Mouse (Mus musculus) monocyte, adult 2 months (primary cell): ENCODE results near the gene Ikbip.

Experiments used
- DNase-seq, 2 experiments: peaks; one replicate each; pipeline ENCODE4 v3.0.0; 2022; ENCODE audit warnings: low spot score in 2 of 2, low read depth in 1 of 2

Gene Ikbip

GRCm38 (mm10) chr10:91116958-91117357 lies 34.2 kb downstream of the Ikbip start:
- no peak for DNase-seq

DNA sequence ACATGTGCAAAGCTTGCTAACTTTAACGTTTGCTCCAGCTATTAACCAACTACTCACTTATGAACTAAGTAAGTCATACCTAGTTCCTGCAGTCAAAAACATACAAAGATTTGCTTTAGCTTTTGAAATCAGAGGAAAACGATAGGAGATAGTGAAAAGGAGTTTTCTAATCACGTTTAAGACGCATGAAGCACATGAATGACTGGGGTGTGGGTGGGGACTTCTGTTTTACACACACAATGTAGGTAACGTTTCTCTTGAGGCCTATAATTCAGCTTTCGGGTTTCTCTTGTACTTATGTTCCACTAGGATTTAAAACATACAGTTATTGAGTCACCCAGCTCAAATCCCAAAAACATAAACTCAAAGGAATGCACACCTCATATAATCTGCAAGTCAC lies 39.9 kb downstream of the Ikbip start:
- no peak for DNase-seq

DNA sequence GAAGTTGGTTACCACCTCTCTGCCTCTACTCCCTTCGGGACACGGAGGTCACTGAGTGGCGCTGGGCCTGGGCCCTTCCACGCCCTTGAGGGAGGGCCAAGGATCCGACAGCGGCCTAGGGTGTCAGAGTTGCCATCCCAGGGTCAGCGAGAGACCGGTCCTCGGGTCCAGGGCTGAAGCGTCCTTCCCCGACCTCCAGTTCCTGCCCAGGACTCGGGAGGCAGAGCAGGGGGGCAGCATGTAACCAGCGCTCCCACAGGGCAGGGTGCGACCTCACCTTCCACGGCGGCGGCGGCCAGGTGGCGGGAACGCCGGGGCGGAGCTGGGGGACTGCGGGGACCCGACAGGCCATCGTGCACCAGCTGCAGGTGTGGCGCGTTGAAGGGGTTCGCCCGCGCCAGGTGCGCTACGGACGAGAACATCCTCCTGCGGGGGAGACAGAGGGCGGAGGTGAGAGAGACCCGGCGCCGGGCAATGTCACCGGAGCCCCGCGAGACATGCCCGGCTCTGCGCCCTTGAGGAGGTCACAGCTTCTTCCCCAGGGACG lies 40.6 kb downstream of the Ikbip start:
- DNase-seq = peak in 1 of 2 experiments; percentile 28

GRCm38 (mm10) chr10:91123828-91124822 lies 41.4 kb downstream of the Ikbip start, which contains the start of gene Slc25a3:
TSS of gene Slc25a3 (minus strand) at chr10:91124059.
- DNase-seq = peak; percentile 93 to 97

GRCm38 (mm10) chr10:91126618-91127355 lies 44.0 kb downstream of the Ikbip start:
- DNase-seq = no peak

- no peak for DNase-seq
These were observed 44.7 kb downstream of the Ikbip start for GRCm38 (mm10) chr10:91127395-91127794.

DNA sequence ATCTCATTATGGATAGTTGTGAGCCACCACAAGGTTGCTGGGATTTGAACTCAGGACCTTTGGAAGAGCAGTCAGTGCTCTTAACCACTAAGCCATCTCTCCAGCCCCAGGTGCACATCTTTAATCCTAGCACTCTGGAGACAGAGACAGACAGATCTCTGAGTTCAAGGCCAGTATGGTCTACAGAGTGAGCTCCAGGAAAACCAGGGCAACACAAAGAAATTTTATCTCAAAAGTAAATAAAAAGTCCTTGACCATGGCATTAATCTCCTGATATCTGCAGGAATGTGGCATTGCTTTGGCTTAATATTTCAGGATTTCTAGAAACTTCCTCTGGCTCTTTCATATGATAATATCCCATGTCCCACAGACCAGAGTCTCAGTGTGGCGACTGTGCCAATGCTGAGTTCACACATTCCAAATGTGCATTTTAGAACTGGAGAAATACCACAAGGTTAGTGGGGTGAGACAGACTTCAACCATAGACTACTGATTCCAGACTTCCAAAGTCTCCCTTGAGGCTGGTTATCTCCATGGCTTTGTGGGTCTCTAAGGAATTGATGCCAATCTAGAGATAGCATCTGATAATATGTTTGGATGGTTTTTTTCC lies 45.9 kb downstream of the Ikbip start:
- DNase-seq = no peak

DNA sequence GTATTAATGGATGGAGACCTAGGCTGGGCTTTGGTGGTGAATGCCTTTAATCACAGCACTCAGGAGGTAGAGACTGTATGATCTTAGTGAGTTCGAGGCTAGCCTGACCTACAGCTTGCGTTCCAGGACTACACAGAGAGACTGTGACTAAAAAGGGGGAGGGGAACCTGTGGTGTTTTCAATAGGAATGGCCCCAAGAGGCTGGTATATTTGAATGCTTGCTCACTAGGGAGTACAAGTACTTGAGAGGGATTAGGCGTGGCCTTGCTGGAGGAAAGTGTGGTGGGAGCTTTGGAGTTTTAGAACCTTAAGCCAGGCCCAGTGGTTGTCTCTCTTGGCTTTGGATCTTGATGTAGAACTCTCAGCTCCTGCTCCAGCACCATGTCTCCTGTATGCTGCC lies 48.1 kb downstream of the Ikbip start:
- DNase-seq = no peak

- DNase-seq = no peak
These were observed 48.8 kb downstream of the Ikbip start for GRCm38 (mm10) chr10:91131565-91131964.

DNA sequence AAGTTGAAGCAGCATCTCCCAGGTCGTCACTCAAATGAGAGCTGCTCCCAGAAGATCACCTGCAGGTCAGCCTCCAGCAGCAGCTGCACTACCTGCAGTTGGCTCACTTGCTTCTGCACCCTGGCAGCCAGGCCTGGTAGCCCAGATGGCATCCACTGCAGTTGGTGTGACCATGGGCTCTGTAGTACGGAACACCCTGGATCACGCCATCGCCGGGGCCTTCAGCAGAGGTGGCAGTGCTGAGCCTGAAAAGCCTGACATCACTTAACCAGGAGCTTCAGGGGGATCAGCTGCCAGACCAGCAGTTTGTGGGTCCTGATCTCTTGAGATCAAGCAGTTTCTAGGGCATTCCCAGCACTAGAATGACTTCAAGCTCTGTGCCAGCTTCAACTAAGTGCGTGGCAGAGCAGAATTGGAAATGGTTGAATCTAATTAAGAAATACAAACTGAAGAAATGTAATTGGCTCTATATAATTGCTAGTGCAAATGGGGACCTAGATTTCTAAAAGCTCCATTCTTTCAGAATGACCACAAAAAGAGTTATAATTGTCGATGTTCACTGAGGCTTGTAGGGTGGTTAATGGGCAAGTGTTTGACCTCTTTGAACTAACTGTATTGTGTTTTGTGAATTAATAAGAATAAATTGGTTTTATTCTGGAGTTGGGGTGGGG lies 52.7 kb downstream of the Ikbip start:
- DNase-seq = no peak

DNA sequence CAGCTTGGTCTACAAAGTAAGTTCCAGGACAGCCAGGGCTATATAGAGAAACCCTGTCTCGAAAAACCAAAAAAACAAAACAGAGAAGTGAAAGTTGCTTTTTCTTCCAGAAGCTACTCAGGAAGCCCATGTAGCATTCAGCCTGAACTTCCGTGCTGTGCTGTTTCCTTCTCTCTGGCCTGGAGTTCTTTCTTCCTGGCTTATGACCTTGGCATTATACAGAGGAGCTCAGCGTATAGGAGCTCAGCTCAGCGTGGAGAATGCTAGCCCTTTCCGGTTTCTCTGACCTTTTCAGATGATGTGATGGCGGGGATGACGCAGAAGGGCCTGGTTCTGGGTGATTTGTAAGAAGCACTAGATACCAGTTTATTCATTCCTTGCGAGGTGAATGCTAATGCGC lies 54.7 kb downstream of the Ikbip start:
- peak in 1 of 2 experiments; percentile 14 for DNase-seq

GRCm38 (mm10) chr10:91138317-91138716 lies 55.6 kb downstream of the Ikbip start:
- DNase-seq = peak; percentile 21 to 44

- DNase-seq = no peak
These were observed 56.5 kb downstream of the Ikbip start for GRCm38 (mm10) chr10:91139148-91139766.

- no peak for DNase-seq
These were observed 58.8 kb downstream of the Ikbip start for GRCm38 (mm10) chr10:91141564-91141963.

- no peak for DNase-seq
These were observed 60.0 kb downstream of the Ikbip start for GRCm38 (mm10) chr10:91142654-91143191.

DNA sequence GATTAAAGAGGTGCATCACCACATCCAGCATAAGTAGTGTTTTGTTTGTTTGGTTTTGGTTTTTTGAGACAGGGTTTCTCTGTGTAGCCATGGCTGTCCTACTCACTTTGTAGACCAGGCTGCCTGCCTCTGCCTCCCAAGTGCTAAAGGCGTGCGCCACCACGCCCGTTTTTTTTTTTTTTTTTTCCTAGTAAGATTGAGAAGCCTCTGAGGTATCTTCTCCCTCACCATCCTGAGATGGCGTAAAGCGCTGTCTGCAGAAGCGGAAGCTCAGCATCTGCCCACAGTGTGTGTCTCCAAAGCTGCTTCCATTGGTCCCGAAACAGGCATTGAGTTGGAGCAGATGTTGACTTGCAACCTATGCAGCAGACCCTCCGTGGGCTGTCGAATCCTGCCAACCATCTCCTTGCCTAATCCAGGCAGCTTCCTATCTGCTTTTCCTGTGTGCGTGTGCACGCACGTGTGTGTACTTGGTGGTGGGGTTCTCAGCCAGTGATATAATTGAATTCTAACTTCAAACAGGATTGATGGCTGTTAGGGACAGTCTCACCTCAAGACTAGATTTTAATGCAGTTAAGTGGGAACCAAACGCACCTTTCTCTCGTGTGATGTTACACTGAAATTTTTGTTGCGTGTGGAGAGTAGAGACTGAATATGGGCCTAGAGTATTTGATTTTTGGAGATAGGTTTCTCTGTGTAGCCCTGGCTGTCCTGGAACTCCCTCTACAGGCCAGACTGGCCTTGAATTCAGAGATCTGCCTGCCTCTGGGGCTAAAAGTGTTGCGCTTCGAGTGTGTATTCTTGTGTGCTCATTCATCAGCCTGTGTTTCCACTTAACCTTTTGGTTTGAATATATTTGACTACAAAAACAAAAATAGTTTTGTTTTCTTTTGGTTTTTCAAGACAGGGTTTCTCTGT lies 60.8 kb downstream of the Ikbip start:
- no peak for DNase-seq

DNA sequence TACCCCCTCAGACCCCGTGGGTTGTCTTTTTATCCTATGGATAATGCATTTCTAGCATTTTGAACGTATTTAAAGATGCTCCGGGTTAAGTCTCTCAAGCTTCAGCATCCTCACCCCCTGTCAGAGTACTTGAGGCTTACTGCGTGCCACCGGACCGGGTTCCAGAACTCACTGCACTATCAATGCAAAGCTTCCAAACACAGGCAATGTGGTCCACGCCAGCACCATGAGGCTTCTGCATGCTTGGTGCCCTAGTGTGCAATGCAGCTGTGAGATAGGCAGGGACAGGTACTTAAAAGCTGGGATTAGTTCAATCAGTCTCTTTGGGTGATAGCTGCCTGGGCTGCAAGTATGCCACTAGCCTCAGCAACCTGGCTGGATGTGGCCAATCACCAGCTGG lies 62.7 kb downstream of the Ikbip start:
- DNase-seq = no peak
